Mouse (Mus musculus) liver, postnatal 0 days (tissue): ENCODE results near the gene Pced1b. TPM values are rescaled to one million over a fixed set of nuclear protein-coding genes. Genes with fewer than 3 reads are reported as not detected.

ENCODE experiments used
- ATAC-seq: fragments of 200-750 bp; cut with Nextera tagmentation; 2 replicates; pipeline ENCODE4 v1.8.0; 2017; ENCODE audit warnings: mild to moderate bottlenecking, moderate library complexity
- DNase-seq: peaks from one replicate; pipeline ENCODE4 v3.0.0-alpha.2; 2016
- H3K27ac ChIP-seq: fragments of 300-500 bp; sonication (generic); 2 replicates; pipeline ENCODE4 v1.5.1; 2014; ENCODE audit warnings: antibody characterized with exemption, moderate library complexity, mild to moderate bottlenecking, low read depth
- H3K27me3 ChIP-seq: fragments of 300-500 bp; sonication (generic); 2 replicates; pipeline ENCODE4 v1.6.1; 2014; ENCODE audit warnings: low read length, control low read depth, mixed read lengths; ENCODE audit not compliant: insufficient read depth
- H3K36me3 ChIP-seq: fragments of 300-500 bp; sonication (generic); replicated peaks from 2 replicates; pipeline ENCODE4 v1.6.1; 2014; ENCODE audit warnings: mild to moderate bottlenecking, control low read depth, low read length, moderate library complexity, mixed read lengths; ENCODE audit not compliant: insufficient read depth
- H3K4me1 ChIP-seq: fragments of 300-500 bp; sonication (generic); 2 replicates; pipeline ENCODE4 v1.6.1; 2014; ENCODE audit warnings: antibody characterized with exemption, mild to moderate bottlenecking, control low read depth; ENCODE audit not compliant: insufficient read depth
- H3K4me2 ChIP-seq: fragments of 300-500 bp; sonication (generic); 2 replicates; pipeline ENCODE4 v1.6.1; 2014; ENCODE audit warnings: low read depth, mild to moderate bottlenecking, low read length, moderate library complexity, mixed read lengths
- H3K4me3 ChIP-seq: fragments of 300-500 bp; sonication (generic); 2 replicates; pipeline ENCODE4 v1.5.1; 2014; ENCODE audit warnings: low read depth, low read length
- H3K9ac ChIP-seq: fragments of 300-500 bp; sonication (generic); replicated peaks from 2 replicates; pipeline ENCODE4 v1.6.1; 2014; ENCODE audit warnings: mild to moderate bottlenecking, moderate library complexity
- H3K9me3 ChIP-seq: fragments of 300-500 bp; sonication (generic); 2 replicates; pipeline ENCODE4 v1.6.1; 2016; ENCODE audit warnings: mild to moderate bottlenecking, control low read depth, low read length, mixed read lengths
- CTCF ChIP-seq: sonication (generic); IDR thresholded peaks from 2 replicates; pipeline ENCODE4 v1.5.1; 2016; ENCODE audit warnings: antibody characterized with exemption, low read depth
- EP300 ChIP-seq: IDR thresholded peaks from 2 replicates; pipeline ENCODE4 v1.6.1; 2016; ENCODE audit warnings: antibody characterized with exemption, low read depth, mild to moderate bottlenecking
- WGBS: fragments of 180-500 bp; shearing (Covaris S2); extraction: QIAGEN DNeasy Blood & Tissue Kit; methylation state at CpG from one replicate; pipeline ENCODE4 v1.1.7; 2014; ENCODE audit not compliant: insufficient replicate concordance; 5-methylcytosine and 5-hydroxymethylcytosine counted together
- polyA plus RNA-seq: library from polyadenylated mRNA; unstranded; fragments of >200 nt; fragmentation: Nextera tagmentation; extraction: Ambion mirVana; gene quantifications from 2 replicates; pipeline ENCODE4 v1.2.1, GENCODE M21; 2015

The Pced1b gene
- polyA plus RNA-seq, 1 experiment from 2014 or later: 2.8 TPM

DNA sequence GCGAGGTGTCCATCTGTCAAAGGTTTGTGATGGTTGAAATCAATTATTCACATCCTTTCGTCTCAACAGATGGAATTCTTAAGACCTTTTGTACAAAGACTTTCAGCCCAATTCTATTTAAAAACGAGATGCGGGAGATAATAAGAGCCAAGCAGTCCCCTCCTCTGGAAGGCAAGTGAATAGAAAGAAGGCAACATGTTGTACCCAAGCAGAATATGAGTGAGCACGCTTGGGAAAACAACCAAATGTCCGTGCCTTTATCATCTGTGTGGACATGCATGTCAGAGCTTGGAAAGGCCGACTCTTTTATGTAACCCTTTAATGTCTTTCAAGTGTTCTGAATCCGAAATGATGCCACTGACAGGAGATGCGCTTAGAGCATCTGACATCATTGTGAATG lies 61.0 kb downstream of the Pced1b start:
- no peak overlapping the region for H3K4me2 ChIP-seq
- no peak overlapping the region for H3K9ac ChIP-seq
- DNase-seq (no peak), ATAC-seq (no peak)
- H3K4me3 ChIP-seq: no peak overlapping the region
- H3K9me3 ChIP-seq: no peaks in the 10 kb centered on the region
- TF ChIP-seq CTCF: no peak
- no peak for TF ChIP-seq EP300
- 0 out of 2 replicates have a peak, but pooled peaks cover 2% of the 10 kb centered on the region for H3K4me1 ChIP-seq
- H3K27ac ChIP-seq: no peak overlapping the region
- no peaks in the 10 kb centered on the region for H3K27me3 ChIP-seq
- WGBS: 72% methylated on average over 9 of the region's 9 CpGs
- no peaks in the 10 kb centered on the region for H3K36me3 ChIP-seq

DNA sequence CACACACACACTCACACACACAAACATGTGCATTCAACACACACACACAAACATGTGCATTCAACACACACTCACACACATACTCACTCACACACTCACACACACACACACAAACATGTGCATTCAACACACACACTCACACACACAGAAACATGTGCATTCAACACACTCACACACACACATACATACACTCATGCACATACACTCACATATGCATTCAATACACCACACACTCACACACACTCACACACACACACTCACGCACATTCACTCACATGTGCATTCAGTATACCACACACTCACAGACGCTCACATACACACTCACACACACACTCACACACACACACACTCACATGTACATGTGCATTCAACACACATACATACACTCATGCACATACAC lies 62.6 kb downstream of the Pced1b start:
- ATAC-seq (no peak), DNase-seq (no peak)
- TF ChIP-seq EP300 (no peak), CTCF (no peak)
- Histone ChIP-seq H3K4me3 (no peak overlapping the region), H3K4me1 (0 out of 2 replicates have a peak, but pooled peaks cover 2% of the 10 kb centered on the region), H3K27me3 (no peaks in the 10 kb centered on the region), H3K36me3 (no peaks in the 10 kb centered on the region), H3K9ac (no peak overlapping the region), H3K9me3 (no peaks in the 10 kb centered on the region), H3K4me2 (no peak overlapping the region), H3K27ac (no peak overlapping the region)
- whole genome bisulfite sequencing: 85% methylated on average over 2 of the region's 2 CpGs

GRCm38 (mm10) chr15:97310251-97310650 lies 63.3 kb downstream of the Pced1b start:
- no peak for DNase-seq
- 84% methylated on average over 9 of the region's 9 CpGs for WGBS
- Histone ChIP-seq H3K4me1 (0 out of 2 replicates have a peak, but pooled peaks cover 2% of the 10 kb centered on the region), H3K4me2 (no peak overlapping the region), H3K9me3 (no peaks in the 10 kb centered on the region), H3K27me3 (no peaks in the 10 kb centered on the region), H3K4me3 (no peak overlapping the region), H3K36me3 (no peaks in the 10 kb centered on the region), H3K9ac (no peak overlapping the region), H3K27ac (no peak overlapping the region)
- ATAC-seq: no peak
- TF ChIP-seq CTCF (no peak), EP300 (no peak)

DNA sequence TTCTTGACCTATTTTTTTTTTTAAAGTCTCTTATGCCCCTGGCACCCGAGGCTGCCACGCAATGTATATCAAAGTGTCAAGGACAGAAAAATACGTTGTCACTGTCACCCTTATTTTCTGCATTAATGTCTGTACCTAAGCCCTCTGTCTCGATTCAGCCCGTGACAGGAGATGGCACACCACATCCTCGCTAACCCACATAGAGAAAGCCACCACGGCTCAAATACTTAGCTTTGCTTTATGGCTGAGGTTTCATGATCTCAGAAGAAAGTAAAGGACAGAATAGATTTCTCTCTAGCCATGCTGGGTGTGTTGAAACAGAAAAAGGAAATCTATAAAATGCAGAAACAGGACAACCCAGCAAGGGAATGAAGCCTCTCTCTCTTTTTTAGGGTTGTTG lies 64.3 kb downstream of the Pced1b start:
- 0 out of 2 replicates have a peak, but pooled peaks cover 2% of the 10 kb centered on the region for H3K4me1 ChIP-seq
- H3K9ac ChIP-seq: no peak overlapping the region
- DNase-seq (no peak), ATAC-seq (no peak)
- H3K36me3 ChIP-seq: no peaks in the 10 kb centered on the region
- H3K4me3 ChIP-seq: no peak overlapping the region
- no peak overlapping the region for H3K4me2 ChIP-seq
- TF ChIP-seq EP300 (no peak), CTCF (no peak)
- WGBS: 58% methylated on average over 7 of the region's 7 CpGs
- no peaks in the 10 kb centered on the region for H3K27me3 ChIP-seq
- no peaks in the 10 kb centered on the region for H3K9me3 ChIP-seq
- H3K27ac ChIP-seq: no peak overlapping the region

DNA sequence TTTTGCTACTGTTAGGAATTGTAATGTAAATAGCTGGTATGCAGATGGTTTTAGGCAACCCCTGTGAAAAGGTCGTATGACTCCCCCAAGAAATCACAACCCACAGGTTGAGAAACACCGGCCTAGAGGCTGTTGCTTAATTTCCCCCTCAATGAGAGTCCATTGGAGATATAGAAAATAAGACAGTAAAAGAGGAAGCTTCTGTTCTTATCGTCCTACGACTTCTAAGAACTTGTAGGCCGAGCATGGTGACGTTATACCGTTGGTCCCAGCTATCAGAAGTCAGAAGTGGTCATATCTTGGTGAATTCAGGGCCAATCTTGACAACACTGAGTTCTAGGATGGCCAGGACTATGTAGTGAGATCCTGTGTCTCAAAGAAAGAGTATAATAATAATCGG lies 65.0 kb downstream of the Pced1b start:
- Histone ChIP-seq H3K4me1 (0 out of 2 replicates have a peak, but pooled peaks cover 2% of the 10 kb centered on the region), H3K4me2 (no peak overlapping the region), H3K4me3 (no peak overlapping the region), H3K36me3 (no peaks in the 10 kb centered on the region), H3K27me3 (no peaks in the 10 kb centered on the region), H3K27ac (no peak overlapping the region), H3K9ac (no peak overlapping the region), H3K9me3 (no peaks in the 10 kb centered on the region)
- TF ChIP-seq EP300 (no peak), CTCF (no peak)
- ATAC-seq (no peak), DNase-seq (no peak)
- 26% methylated on average over 8 of the region's 8 CpGs for WGBS

- 79% methylated on average over 14 of the region's 14 CpGs for WGBS
- no peak for ATAC-seq
Measured at GRCm38 (mm10) chr15:97314720-97315421, 68.0 kb downstream of the Pced1b start.

More at GRCm38 (mm10) chr15:97314720-97315421, 68.0 kb downstream of the Pced1b start:
- Histone ChIP-seq H3K4me1 (0 out of 2 replicates have a peak, but pooled peaks cover 2% of the 10 kb centered on the region), H3K9me3 (no peaks in the 10 kb centered on the region), H3K9ac (no peak overlapping the region), H3K4me3 (no peak overlapping the region), H3K27me3 (no peaks in the 10 kb centered on the region), H3K27ac (no peak overlapping the region), H3K36me3 (no peaks in the 10 kb centered on the region), H3K4me2 (no peak overlapping the region)
- TF ChIP-seq EP300 (no peak), CTCF (no peak)
- no peak for DNase-seq
